Mouse (Mus musculus) small intestine, adult 2 months (tissue): ENCODE data around the gene Kxd1.

Experiments
- CTCF ChIP-seq: fragments of 200-500 bp; IDR thresholded peaks from 2 replicates; pipeline ENCODE4 v1.5.1; 2012; ENCODE audit warnings: low read depth, mild to moderate bottlenecking, control low read depth, inconsistent platforms, low read length, moderate library complexity, mixed read lengths; ENCODE audit not compliant: insufficient replicate concordance, insufficient read length; ENCODE audit errors: extremely low read depth
- POLR2A ChIP-seq: fragments of 200-500 bp; IDR thresholded peaks from 2 replicates; pipeline ENCODE4 v1.6.1; 2012; ENCODE audit warnings: low read depth, mild to moderate bottlenecking, control low read depth, inconsistent platforms, low read length, moderate library complexity

DNA sequence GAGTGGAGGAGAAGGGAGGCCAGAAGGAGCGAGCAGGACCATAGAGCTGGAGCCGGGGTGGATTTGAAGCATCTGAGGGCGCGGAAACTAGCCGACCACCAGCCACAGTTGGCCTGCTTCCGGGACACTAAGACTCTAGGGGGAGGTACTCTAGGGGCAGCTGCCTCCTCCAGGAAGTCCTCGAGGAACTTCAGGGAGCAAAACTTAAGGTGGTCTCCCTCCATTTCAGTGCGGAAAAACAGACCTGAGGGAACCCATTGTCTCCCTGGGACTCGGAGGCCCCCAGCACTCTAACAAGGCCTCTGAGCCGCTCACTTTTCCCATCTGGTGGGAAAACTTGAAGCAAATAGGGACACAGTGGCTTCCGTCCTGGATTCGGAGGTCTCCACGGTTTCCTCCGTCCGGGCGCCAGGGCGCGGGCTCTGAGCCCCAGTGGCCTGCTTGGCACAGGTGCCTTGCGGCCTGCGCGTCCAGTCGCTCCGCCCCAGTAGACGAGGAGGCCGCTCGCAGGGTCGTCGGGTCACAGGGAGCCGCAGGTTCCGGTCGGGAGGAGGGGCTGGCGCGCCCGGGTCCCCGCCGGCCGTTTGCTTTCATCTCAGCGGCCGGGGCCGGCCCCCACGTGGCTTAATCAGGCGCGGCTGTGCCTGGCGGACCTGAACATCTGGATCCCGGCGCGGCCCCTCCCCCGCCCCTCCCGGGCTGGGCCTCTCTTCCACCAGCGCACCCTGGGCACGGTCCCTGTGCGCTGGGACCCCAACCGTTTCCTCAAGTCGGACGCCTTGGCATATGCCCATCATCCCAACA, 39.6 kb downstream of the Kxd1 start:
- no peak for TF ChIP-seq CTCF
- TF ChIP-seq POLR2A: no peak
